Mouse (Mus musculus) T-helper 2 cell (primary cell): ENCODE measurements around the gene Gclc.

Experiments
- in situ Hi-C: fragments of 300-600 bp; cut with MboI, MseI; formaldehyde crosslinking; loops from one replicate; pipeline ENCODE4 v1.15.1; 2025; ENCODE audit warnings: high pct_unique_total_duplicates

Gclc gene

GRCm38 (mm10) chr9:77779711-77780110 lies 25.4 kb downstream of the Gclc start:
- in situ Hi-C loops, result no loop called here

- in situ Hi-C loops, result no loop called here
Observed at GRCm38 (mm10) chr9:77781453-77782163, 27.3 kb downstream of the Gclc start.

GRCm38 (mm10) chr9:77782201-77782600 lies 27.9 kb downstream of the Gclc start:
- in situ Hi-C loops, result no loop called here

DNA sequence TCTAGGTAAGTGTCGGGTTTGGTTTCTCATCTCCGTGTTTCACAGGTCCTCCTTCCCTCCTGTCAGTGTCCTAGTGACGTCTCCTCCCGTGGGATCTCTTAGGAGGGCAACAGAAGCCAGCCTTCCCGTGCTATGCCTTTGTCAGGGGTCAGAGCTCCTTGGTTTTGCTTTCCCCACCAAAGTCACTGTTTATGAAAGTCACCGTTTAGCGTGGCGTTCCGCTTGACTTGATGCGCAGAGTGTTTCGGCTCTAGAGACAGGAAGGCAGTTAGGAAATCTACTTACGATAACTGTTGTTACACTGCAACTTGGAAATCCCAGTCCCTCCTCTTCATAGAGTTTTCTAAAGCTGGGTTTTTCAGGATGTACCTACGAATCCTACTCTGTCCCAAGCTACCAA lies 28.7 kb downstream of the Gclc start:
- in situ Hi-C loops, result no loop called here

DNA sequence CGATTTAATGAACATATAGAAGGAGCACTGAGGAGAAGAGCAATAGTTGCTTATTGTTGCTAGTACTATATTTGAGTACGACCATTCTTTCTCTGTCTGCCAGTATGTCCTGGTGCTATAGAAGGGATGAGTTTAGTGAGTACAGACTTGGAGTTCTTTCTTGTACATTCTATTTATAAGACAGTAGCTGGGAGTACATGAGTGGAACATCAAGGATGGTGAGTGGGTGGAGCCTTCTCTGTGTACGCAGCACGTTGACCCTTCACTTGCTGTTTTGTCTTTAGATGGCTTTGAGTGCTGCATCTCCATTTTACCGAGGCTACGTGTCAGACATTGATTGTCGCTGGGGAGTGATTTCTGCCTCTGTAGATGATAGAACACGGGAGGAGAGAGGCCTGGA lies 31.1 kb downstream of the Gclc start:
- in situ Hi-C loops, result no loop called here

- in situ Hi-C loops, result no loop called here
Observed at GRCm38 (mm10) chr9:77787936-77788335, 33.6 kb downstream of the Gclc start.

DNA sequence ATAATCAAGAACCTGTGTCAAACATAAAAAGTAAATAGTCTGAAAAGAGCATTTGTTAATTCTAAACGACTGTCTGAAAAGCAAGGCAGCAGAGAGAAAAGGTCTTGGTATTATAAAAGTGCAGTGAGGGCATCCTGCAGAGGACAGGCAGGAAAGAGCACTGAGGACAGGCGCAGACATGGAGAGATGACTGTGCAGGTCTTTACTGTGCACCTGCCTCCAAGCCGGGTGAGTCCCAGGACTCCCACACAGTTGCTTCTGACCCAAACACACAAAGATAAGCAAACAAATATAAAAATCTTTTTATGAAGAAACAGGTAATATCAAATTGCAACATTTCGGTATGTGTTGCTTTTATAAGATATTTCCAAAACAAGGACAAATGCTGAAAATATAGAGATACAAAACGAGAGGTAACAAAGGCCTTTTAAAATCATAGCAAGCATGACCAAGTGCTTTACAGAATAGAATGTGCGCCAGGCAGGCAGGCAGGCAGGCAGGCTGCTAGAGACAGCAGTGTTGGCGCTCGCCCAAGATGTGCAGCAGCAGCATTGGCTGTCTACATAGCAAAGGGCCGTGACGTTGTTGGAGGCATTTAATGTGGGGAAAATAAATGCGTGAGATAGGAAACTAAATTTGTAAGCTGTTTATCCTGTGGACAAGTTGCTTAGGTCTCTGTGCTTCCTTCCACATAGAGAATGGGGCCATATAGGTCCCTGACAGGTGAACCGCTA lies 35.4 kb downstream of the Gclc start:
- in situ Hi-C loops, result no loop called here

DNA sequence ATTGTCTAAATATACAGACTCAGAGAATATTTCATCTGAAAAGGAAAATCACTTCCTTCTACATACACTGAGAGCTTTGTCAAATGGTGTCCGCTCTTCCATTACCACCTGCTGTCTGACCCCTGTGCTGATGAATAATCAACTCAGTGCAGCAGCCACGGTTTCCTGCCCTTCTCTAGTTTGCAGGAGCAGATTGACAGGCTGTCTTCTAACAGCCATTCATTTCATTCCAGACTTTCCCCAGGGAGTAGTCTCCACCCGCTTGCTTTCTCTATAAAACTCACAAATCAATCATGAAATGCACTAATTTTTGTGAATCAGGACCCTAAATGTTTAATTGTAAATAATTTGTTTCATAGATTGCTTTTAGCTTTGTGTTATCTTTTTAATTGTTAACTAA lies 39.5 kb downstream of the Gclc start:
- in situ Hi-C loops, result no loop called here

DNA sequence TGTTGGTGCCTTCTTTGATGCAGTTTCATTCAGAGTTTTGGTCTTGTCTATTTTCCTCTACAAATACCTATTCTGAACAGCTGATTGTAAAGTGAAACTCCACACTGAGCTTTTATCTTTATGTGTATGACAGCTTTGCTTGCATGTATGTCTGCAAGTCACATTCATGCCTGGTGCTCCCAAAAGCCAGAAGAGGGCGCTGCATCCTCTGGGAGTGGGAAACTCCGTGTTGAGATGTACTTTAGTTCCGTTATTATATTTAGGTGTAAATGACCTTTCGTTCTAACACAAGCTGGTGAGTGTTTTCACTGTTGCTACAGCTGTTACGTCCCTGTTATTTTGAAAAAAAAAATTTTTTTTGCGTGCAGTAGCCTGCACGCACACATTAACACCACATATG lies 48.1 kb downstream of the Gclc start:
- in situ Hi-C loops, result no loop called here

DNA sequence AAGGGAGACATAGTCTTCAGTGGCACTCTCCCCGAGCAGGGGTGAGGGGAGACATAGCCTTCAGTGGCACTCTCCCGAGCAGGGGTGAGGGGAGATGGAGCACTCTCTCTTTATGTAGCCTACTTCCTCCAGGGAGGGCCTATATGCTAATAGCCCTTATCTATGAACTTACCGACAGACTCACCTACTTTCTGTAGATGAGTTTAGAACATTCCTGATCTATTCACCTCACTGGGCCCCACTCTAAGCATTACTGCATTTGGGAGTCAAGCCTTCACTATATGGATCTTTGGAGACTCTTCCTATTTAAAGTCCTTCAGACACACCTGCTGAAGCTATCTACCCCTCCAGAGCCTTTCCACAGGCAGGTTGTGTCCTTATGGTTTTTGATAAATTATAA lies 52.1 kb downstream of the Gclc start:
- in situ Hi-C loops, result loop anchor here (5.0 kb wide), 1 partner anchor 206 kb away; no protein-coding TSS in a partner anchor

DNA sequence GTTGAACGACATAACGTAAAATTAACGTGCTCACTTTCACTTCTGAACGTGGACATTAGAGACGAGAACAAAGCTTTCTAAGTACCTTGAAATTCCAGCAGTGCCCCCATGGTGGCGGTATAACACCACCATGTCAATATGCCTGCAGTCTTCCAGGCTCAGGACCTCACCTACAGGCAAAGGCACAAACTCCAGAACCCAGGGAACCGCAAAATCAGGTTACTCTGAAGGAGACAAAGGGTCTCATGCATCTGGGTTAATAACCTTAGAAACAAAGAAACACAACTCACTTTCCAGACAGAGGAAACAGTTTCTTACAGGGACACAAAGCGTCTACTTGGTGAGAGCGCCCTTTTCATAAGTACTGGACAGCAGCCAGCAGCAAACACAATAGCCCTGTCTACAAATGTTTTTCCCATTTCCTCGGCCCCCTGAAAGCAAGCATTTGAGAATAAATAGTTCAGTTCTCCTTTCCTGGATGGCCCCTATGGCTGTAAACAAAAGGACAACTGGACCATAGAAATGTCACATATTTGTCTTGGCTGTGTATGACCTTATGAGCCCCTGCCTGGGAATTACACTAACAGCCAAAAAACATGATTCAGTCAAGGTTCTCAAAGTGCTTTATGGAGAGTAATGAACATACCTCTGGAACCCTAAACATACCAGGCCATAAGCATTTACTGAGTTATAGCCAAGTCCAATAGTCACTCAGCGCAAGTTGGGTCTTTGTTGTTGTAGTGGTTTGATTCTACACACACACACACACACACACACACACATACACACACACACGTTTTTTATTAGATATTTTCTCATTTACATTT lies 52.7 kb downstream of the Gclc start:
- in situ Hi-C loops, result loop anchor here (5.0 kb wide), 1 partner anchor 205 kb away; no protein-coding TSS in a partner anchor

DNA sequence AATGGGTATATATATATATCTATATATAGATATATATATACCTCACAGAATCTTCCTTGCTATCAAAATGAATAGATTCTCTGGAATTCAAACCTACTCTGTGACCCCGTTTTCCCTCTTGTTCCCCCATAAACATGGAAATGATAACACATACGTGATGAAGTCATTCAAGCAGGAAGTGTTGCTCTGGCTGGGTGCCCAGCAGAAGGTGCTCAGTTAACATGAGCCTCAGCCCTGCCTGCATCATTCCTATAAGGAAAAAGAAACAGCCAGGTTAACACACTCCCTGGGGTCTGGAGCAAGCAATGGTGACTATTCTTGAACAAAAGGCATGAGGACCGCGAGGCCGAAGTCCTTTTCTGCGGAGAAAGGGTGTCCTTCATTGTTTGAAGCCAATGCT lies 54.1 kb downstream of the Gclc start:
- in situ Hi-C loops, result loop anchor here (5.0 kb wide), 1 partner anchor 204 kb away; no protein-coding TSS in a partner anchor

DNA sequence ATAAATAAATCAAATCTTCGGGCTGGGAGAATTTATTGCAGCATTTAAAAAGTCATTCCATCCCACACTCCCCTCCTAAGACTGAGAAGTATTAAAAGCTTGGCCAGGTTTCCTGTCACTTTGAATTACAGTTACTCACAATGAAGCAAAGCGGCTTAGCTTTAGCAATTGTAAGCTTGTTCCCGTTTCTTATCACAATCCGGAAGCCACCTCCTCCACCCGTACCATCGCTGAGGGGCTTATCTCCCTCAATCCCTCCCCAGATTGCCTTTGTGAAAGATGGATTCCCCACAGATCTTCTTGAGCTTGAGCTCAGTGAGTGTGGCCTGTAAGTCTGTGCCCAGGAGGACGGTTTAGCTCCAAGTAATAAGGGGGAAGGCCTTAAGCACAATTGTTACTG lies 64.5 kb downstream of the Gclc start:
- in situ Hi-C loops, result no loop called here

DNA sequence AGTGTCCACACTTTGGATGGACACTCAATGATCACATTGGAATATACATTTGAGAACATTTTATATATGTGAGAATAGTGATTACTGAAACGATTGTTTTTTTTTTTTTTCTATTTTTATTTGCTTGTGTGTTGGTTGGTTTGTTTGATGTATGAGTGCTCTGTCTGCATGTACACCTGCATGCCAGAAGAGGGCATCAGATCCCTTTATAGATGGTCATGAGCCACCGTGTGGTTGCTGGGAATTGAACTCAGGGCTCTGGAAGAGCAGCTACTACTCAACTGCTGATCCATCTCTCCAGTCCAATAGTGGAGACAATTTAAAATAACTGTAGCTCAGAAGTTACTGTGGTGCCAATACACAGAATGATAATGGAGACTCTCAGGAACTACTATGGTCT lies 65.0 kb downstream of the Gclc start:
- in situ Hi-C loops, result no loop called here

- in situ Hi-C loops, result no loop called here
Observed at GRCm38 (mm10) chr9:77820836-77821235, 66.5 kb downstream of the Gclc start.

DNA sequence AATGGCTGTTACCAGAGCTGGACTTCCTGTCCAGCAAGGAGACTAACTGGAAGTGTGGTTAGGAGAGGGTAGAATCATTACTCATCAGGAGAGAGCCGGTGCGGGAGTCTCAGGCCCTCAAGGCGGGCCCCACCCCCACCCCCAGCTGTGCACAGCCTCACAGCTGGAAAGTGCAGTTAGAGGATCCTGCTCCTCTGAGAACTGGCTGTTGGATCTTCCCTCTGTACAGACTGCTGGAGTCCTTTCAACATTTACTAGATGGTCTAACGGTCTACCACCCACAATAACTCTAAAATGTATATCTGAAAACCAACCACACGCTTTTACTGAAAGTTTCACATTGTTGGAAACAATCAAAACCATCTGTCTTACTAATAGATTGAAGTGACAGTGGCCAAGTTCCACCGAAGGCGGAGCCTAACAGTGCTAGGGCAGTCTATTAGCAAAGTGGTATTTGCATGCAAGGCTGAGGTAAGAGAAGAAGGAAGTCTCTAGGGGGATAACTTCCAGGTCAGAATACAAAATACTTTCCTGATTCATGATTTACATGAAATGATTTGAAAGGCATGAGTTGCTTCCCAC lies 71.1 kb downstream of the Gclc start:
- in situ Hi-C loops, result no loop called here

- in situ Hi-C loops, result no loop called here
Observed at GRCm38 (mm10) chr9:77826237-77826636, 71.9 kb downstream of the Gclc start.

DNA sequence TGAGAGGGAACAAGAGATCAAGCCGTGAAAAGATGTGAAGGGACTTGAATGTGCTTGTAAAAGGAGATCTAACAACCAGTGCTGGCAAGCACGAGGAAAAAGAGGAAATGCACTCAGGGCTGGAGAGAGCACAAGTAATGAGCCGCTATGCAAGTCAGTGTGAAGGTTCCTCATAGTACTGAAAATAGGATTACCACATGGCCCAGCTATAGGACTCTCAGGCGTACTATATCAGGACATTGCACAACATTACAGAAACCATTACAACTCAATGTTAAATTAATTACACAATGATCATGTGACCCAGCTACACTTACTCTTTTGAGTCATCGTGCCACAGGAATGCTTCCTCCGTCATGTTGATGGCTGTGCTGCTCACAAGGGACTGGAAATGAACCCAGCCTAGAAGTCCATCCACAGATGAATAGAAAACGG lies 74.2 kb downstream of the Gclc start:
- in situ Hi-C loops, result no loop called here

DNA sequence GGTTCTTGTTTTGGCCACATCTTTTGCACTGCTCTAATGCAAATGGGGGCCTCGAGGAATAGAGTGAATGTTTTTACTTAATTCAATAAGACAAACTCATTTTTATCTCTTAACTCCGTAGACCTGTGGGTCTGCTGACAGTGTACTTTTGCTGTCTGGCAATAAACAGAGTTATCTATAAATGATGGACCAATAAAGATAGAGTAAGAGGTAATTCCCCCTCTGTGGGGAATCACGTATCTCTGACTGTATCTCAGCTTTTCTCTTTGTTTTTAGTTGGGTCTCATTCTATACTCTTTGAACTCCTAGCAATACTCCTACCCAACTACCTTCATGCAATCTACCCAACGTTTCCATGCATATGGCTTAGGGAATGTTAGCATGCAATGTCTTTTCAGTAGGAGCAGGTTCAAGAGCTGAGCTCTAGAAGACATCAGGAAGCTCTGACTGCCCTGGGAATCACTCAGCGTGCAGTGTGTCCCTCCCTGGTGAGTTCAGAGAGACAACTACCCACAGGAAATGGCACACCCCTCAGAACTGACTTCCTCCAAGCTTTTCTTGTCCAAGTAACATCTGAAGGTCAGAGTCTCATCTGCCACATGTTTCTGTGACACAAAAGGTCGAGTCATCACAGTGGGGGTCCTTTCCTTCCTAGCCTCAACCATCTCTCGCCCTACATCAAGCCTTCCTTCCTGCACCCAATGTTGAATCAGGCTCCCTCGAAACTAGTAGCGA lies 80.1 kb downstream of the Gclc start:
- in situ Hi-C loops, result no loop called here

DNA sequence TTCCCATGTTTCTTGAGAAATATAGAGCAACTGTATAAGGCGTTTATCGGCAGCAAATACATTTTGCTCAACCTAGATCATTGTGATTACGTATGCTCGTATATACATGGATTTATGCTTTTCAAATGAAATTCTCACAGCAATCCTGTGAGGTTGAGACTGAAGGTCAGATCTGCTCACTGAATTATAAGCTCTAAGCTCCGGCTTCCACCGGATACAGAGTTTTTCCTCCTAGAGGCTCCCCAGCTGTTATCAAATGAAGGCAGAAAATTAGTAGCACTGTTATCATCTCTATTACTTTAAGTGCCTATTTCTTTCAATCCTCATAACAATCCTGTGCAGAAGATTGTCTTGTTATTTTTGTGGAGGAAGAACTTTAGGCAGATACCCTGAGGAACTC lies 80.8 kb downstream of the Gclc start:
- in situ Hi-C loops, result no loop called here

- in situ Hi-C loops, result no loop called here
Observed at GRCm38 (mm10) chr9:77835756-77836155, 81.4 kb downstream of the Gclc start.
